Mouse (Mus musculus): ENCODE measurements around the gene Sh3gl2.

Sh3gl2 gene

DNA sequence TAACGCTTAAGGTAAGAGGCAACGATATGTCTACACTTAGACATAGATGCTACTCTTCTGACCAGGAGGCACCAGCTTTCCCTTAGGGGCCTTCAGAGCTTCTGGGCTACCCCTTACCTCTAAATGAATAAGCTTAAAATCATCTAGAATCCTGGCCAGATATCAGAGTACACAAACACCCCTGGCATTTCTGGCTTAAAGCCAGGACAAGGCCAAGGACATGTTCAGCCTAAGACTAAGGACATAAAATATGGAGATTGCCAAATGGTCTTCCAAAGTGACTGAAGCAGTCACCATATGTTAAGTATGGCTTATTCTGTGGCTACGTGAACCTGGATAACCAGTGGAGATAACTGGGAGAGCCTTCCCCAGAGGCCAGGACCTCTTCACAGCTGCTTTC is 211.5 kb downstream of the Sh3gl2 start:
- DNase-seq (ENCODE audit: low read depth, low spot score), result no peak

DNA sequence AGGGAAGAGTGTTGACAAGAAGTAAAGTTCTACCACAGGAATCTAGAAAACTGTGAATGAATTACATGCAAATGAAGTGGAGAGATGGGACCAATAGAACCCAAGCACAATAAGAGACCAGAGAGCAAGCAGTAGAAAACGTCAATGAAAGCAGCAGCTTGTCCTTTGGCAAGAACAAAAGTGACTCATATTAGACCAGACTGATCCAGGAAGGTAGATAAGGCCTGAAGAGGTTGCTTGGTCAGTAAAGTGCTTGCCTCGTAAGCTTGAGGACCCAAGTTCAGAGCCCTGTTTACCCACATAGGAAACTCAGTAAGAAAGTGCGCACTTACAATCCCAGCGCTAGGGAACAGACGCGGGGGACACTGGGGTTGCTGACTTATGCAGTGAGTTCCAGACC is 215.5 kb downstream of the Sh3gl2 start:
- no peak for DNase-seq (ENCODE audit: low read depth, low spot score)

DNA sequence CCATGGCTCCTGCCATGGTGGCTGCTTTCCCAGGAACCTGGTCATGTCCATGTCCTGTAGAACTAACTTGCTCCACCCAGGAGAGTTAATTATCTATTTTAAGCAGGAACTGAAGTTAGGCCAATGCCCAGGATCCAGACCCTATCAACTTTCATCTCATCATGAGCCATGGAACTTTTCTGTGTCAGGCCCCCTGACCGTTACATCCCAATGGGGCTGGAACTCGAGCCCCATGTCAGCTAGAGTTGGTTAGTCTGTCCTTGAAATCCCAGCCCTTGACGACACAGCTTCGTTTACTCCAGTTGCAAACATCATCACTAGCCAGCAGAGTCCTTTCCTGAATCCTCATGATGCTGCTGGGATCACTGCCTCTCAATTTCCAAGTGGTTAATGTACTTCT is 221.3 kb downstream of the Sh3gl2 start:
- no peak for DNase-seq (ENCODE audit: low read depth, low spot score)

DNA sequence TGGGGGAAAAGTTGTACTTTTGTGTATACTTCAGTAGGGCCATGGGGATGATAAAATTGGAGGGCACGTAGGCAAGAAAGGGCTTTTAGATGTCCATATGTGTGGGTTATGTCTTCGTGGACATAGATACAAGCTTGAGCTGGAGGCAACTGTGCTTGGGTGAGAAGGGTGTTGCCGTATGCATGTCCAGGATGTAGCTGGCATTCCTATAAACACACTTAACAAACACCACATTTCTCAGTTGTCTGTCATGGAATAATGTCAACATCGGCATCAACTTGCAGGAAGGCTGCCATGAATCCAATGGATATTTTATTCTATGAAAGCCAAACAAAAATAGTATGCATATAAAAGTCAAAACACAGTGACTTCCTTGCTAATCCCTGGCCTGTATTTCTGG is 227.9 kb downstream of the Sh3gl2 start:
- no peak for DNase-seq (ENCODE audit: low read depth, low spot score)

DNA sequence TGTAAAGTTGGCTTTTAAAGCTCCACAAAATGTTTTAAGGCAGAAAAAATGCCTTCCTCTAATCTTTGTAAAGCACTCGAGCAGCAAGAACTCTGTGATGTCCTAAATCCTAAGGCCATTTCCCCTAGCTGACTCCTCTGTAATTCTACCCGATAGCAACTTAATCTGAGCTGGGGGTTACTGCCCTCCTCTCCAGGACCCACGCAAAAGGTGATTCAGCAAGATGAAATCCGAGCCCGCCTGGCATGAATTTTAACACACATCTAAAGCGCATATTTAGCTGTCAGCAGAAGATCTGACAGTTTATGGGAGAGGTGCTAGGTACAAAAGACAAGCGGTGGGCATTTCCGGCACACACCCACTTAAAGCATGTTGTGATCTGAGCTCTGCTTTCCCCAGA is 229.8 kb downstream of the Sh3gl2 start:
- peak; percentile 4 for DNase-seq (ENCODE audit: low read depth, low spot score)

DNA sequence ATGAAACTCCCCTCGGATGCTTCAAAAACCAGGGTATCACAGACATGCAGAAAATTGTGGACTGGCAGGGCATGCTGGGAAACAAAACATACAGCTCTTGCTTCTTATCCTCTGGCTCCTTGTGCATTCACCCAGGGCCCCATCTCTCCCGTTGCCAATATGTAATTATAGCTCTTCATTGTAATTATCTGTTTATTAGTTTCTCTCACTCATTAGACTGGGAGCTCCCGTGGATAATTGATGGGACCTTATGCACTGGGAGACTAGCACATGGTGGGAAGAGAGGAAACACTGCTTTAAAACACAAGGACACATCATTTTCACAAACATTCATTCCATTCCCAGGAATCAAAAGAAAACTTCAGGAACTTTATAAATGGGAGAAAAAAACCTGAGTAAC is 233.9 kb downstream of the Sh3gl2 start:
- DNase-seq (ENCODE audit: low read depth, low spot score), result no peak

DNA sequence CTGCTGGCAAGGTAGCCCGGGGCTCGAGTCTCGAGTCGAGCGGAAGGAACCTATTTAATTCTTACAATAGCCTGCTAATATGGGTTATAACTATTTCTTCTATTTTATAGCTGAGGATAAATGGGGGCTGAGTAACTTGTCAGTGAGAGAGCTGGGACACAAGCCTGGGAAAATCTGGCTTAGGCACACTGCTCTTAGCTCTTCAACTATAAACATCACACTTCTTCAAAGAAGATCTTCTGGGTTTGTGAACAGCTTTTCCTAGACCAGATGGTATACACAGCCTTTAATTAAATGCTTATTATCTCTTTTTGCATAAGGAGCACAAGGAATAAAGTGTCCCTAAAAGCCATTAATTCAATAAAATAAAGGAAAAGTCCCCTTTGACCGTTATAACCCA is 278.7 kb downstream of the Sh3gl2 start:
- DNase-seq (ENCODE audit: low read depth, low spot score), result no peak

DNA sequence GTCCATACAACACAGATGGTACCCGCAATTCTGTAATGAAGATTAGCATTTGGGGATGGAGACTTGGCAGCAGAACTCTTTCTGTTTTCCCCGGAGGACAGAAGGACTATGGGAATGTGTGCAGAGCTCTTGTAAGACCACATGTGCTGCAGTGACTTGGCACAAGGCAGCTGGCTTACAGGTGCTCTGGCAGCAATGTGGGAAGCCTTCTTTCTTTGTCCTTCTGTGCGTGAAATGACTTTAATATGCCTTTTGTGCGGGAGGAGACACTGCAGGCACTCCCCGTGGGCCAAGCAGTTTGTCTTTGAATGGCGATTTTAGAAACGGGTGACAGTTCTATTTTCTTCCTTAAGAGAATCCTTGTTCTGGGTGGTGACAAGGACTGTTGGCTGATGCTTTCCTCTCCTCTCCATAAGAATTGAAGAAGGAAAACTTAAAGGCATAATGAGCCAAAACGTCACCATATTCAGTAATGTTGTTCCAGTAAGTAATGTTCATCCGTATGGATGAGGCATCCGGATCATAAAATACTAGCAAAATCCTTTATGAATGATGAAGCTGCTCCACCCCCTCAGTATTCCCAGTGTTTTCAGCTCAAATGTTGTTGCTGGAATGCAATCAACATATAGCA is 281.5 kb downstream of the Sh3gl2 start:
- no peak for DNase-seq (ENCODE audit: low read depth, low spot score)

DNA sequence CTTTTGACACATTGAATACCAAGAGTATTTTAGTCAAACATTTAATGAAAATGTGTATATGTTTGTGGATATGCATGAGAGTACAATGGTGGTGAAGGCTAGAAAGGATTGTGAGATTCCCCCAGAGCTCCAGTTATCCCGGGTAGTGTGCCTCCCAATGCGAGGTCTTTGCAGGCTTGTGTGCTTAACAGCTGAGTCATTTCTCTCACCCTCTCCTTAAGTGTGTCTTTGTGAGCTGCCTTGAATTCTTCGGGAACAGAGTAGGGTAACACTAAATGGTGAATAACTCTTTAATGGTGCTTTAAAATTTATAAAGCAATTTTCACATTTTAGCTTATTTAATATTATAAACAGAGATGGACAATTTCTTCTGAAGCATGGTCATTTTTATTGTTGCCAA is 300.8 kb downstream of the Sh3gl2 start:
- no peak for DNase-seq (ENCODE audit: low read depth, low spot score)

DNA sequence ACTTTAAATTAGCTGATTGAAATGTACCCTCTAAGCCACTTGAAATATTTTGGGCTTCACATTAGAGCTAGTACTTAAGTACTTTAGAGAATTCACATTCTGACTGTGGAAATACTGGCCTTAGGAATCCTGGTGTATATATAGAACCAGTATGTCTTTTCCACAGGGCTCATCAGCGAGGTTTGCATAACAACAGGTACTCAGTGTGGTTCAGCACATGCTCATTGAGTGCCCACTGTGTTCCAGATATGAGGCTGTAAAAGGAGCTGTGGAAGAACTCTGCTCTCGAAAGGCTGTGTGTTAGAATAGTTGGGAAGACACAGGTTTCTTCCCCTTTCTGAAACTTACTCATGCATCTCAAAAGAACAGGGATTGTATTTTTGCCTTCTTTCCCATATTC is 302.1 kb downstream of the Sh3gl2 start:
- DNase-seq (ENCODE audit: low read depth, low spot score), result no peak

DNA sequence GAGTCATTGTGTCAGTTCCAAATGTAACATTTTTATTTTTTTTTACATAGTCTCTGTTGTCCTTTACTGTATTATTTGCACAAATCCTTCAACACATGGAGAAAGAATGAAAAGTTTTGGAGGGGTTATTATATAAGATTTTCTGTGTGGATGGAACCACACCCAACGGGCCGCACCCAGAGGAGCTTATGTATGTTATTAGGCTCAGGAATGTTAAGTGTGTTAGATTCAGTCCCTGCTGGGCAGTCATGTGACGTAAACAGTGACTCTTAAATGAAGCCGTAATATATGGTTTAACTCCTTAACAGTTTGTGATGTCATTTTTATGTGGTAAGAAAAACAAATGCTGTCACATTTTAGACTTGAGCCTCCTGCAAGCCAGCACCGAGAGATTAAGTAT is 302.6 kb downstream of the Sh3gl2 start:
- no peak for DNase-seq (ENCODE audit: low read depth, low spot score)

DNA sequence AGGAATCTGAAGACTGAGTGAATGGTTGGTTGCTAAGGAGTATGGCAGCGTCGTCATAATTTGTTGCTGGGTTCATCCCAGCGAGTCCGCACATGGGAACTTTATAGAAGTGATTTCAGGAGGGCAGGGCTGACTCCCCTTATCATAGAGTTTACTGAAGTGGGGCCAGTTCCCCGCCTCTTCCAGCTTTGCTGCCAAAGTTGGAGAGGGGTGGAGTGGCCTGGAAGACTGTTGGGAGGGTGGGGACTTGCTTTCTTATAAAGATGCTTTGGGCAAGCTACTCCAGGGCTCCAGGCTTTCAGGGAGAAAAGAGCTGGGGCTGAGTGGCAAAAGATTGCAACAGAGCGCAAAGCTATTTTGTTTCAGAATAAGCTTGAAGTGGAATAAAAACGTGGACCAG is 308.4 kb downstream of the Sh3gl2 start:
- DNase-seq (ENCODE audit: low read depth, low spot score), result no peak

DNA sequence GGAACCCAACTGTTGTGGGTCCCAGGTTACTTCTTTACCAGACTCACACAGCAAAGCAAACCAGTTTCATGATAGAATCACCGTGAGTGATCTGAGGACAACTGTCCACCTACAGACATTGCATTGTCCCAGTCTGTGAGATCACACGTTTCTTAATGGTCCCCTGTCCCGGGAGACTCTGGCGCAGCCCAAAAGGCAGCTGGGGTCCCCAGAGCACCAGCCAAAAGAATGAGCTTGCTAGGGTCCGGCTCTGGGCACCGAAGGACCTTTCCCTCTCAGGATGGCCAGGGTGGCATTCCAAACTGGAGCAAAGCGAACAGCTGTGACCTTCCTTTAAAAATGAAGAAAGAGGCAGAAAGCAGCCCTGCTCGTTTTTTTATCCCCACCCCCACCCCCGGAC is 308.9 kb downstream of the Sh3gl2 start, which contains the start of gene Adamtsl1:
Gene Adamtsl1 (plus strand): TSS at position 381 of the 400 bp plus-strand sequence.
- peak; percentile 4 for DNase-seq (ENCODE audit: low read depth, low spot score)

DNA sequence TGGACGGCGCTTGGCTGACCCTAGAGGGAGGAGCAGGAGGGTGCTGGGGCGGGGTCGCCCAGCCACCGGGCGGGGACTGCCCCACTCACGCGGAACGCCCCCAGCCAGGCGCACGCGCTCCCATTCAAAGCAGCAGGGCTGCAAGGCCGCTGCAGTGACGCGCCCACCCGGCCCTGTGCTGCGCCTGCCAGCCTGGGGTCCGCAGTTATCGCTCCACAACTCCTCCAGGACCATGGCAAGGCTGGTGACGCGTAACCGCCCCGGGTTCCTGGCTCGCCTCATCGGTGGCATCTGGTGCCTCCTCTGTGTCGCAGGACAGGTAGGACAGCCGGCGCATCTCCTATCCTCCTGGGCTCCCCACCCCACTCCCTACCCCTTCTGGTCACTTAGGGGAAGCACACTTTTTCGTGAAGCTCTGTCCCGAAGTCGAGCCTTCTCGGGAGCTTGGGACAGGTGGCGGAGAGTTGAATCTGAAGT is 309.3 kb downstream of the Sh3gl2 start:
- peak; percentile 35 for DNase-seq (ENCODE audit: low read depth, low spot score)

DNA sequence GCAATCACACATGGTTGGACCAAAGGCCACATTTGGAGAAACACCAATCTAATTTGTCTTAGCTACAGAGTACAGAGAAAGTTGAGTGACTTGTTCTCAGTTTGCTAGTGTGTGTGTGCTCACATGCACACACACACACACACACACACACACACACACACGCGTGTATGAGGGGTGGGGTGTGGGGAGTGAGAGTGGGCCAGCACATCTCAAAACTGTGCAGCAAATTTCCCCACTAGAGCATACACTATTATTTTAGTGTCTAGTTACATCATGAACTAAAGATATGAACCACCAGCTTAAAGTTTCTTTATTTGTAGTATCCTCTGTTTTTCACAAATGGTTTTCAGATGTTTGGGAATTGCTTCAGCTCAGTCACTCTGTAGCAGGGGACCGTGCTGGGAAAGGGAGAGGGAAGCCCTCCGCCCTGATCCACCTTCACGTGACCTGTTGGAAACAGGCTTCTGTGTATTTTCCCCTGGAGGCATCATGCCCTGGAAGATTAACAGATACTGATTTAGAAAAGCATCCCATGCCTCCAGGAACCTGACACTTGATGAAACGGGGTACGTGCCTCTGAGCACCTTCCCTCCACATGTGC is 322.1 kb downstream of the Sh3gl2 start:
- no peak for DNase-seq (ENCODE audit: low read depth, low spot score)

DNA sequence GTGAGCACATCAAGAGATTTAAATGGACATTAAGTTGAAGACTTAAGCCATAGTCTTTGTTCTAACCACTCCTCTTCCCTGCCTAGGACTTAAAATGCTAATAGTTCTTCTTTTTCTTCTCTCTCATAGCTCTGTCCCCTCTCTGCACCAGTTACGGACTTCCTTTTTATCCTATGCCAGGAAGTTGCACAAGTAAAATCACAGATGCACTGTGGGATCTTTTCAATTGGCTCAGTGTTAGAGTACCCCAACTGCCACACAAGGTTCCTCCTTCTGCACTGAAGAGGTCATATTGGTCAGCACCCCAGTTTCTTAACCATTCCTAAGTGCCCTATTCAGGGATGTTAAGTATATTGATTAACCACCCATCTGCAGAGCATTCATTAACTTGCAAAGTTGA is 324.9 kb downstream of the Sh3gl2 start:
- DNase-seq (ENCODE audit: low read depth, low spot score), result no peak

DNA sequence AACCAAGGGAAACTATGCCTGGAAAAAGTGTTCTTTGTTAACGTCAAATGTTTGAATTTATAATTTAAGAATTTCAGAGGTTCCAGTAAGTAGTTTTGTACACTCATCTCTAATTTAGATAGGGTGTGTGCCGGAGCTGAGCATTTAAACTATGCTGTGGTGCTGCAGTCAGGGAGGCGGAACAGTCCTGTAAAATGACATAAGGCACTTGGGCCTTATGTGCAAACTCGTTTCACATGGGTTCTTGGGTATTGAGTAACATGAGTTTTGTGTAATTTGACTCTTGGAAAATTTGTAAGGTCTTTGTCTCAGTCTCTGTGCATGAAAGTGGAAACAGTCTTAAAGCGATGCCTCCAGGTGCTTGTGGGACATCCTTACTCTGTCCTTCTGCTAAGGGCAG is 334.8 kb downstream of the Sh3gl2 start:
- no peak for DNase-seq (ENCODE audit: low read depth, low spot score)

DNA sequence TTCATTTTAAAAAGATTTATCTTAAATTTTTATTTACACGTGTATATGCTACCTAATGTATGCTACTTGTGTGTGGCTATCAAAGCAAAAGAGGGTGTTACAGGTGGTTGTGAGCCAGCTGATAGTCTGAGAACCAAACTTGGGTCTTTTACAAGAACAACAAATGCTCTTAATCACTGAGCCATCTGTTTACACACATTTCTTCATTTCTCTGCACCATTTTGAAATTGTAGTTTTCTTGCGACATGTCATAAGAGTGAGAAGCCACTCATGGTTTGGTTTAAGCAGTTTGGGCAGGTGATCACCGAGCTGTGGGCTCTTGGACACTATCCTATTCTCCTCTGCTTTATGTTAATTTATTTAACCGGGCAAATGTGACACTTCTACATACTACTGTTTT is 338.3 kb downstream of the Sh3gl2 start:
- no peak for DNase-seq (ENCODE audit: low read depth, low spot score)

DNA sequence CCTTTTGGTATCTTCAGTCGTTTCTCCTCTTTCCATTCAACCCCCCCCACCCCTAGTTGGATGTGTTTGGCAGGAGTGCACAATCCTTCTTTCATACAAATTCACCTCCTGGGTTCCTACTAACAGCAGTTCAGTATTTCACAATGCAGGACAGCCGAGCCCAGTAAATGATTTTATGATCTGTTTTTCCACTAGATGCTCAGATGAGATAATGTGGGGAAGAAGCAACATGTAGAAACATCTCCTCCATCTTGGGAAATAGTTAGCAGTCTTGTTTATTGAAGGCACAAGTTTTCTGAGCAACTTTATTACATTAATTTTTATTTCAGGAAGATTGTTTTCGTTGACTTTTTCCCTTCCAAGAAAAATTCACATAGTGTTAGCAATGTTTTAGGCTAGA is 349.8 kb downstream of the Sh3gl2 start:
- DNase-seq (ENCODE audit: low read depth, low spot score), result no peak

DNA sequence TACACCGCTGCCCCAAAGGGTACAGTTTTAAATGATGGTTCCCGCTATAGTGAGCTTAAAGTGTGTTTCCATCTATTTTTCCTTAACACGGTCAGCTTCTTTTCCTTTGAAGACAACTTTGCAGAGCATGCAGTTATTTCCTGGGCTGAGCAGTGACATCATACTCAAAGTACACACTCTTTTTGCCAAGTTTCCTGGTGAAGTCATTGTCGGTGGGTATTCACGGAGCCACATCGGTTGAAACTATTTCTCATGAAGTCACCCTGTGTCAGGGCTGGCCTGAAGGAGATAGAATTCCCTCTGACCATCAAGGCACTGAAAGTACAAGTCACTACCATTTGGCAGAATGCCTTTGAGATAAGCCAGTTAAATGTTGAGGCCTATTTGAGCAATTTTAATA is 354.8 kb downstream of the Sh3gl2 start:
- DNase-seq (ENCODE audit: low read depth, low spot score), result no peak

DNA sequence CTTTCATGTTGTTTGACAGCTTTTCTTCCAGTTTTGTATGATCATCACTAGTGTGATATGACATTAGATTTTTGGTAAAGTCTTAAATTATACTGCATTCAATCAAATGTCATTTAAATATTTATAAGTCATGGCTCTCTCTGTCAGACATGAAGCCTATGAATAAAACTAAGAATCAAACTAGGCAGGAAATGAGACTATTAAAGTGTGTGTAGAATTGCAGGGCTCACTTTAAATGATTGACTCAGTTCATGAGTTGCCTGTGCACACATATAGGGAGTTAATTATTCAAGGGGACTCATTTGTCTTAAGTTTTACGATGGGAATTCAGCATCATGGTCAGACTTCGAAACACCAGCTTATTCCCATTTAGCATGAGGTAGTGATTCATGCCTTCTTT is 380.5 kb downstream of the Sh3gl2 start:
- no peak for DNase-seq (ENCODE audit: low read depth, low spot score)

DNA sequence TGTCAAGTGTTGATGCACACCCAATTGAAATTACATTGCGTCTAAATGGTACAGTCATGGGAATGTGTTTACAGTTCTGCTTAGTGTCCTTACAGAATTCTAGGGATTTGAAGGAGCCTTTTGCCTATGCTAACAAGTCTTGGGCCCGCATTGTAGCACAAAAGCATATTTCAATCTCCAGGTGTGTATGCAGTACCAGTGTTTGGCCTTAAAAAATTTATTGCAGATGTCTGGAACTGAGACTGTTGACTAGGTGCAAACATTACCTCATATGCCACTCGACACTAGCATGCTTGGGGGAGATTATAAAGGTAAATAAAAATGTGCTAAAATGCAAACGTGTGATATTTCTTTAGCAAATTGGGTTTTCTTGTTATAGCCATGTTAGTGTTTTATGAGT is 384.0 kb downstream of the Sh3gl2 start:
- DNase-seq (ENCODE audit: low read depth, low spot score), result no peak

DNA sequence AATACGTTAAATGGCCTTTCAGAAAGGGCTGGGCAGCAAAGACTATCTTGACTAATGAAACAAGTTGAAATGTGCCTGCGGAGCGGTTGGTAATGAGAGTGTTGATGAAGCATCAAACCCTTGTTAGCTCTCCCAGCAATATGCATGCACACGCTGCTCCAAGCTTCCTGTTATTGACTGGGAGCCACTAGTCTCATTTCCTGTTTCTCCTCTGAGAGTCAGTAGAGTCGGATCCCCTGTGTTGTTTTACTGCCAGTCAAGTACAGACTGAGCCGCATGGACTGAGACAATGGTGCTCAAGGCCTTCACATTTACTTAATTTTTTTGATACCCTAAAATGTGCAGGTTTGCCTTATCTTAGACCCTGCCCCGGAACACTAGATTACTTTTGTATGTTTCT is 386.1 kb downstream of the Sh3gl2 start:
- no peak for DNase-seq (ENCODE audit: low read depth, low spot score)

DNA sequence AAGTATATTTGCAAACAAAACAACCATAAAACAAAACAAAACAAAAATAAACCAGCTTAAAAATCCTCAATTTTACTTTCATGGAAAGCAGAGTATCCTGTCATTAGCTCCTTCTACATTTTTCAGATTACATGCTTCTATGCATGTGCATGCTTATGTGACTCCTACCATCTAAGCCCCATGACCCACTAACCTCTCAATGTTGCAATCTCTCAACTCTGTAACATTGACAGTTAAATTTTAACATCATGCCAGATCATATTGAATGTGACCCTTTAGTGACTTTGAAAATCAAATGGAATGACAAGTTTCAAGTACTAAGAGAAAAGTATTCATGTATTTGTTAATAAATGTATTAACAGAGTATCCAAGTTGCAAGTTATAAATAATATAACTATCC is 389.2 kb downstream of the Sh3gl2 start:
- no peak for DNase-seq (ENCODE audit: low read depth, low spot score)
